Mouse (Mus musculus) spleen, adult 12 weeks (tissue): ENCODE measurements around the gene Slc6a3.

Source experiments
- DNase-seq: peaks from one replicate; pipeline ENCODE4 v3.0.0; 2022; ENCODE audit warnings: low spot score

The Slc6a3 gene

GRCm38 (mm10) chr13:73592546-73592945 lies 56.0 kb downstream of the Slc6a3 start:
- DNase-seq = no peak

- DNase-seq = no peak
Measured at GRCm38 (mm10) chr13:73596276-73596675, 59.7 kb downstream of the Slc6a3 start.

- no peak for DNase-seq
Measured at GRCm38 (mm10) chr13:73600217-73600616, 63.7 kb downstream of the Slc6a3 start.

GRCm38 (mm10) chr13:73603046-73603445 lies 66.5 kb downstream of the Slc6a3 start:
- no peak for DNase-seq

GRCm38 (mm10) chr13:73603522-73604155 lies 67.1 kb downstream of the Slc6a3 start, which contains the start of gene Clptm1l:
Gene Clptm1l (plus strand): TSS chr13:73604006.
- DNase-seq = peak; percentile 90

- no peak for DNase-seq
Measured at GRCm38 (mm10) chr13:73604156-73604957, 67.8 kb downstream of the Slc6a3 start.

GRCm38 (mm10) chr13:73618406-73618805 lies 81.9 kb downstream of the Slc6a3 start:
- DNase-seq = no peak

- DNase-seq = no peak
Measured at GRCm38 (mm10) chr13:73620637-73621036, 84.1 kb downstream of the Slc6a3 start.

- DNase-seq = no peak
Measured at GRCm38 (mm10) chr13:73626410-73626744, 89.8 kb downstream of the Slc6a3 start.

- peak; percentile 11 for DNase-seq
Measured at GRCm38 (mm10) chr13:73626745-73627549, 90.4 kb downstream of the Slc6a3 start, which contains the start of gene Tert. Gene Tert (plus strand): TSS chr13:73626911.
